In the genomic region with DNA sequence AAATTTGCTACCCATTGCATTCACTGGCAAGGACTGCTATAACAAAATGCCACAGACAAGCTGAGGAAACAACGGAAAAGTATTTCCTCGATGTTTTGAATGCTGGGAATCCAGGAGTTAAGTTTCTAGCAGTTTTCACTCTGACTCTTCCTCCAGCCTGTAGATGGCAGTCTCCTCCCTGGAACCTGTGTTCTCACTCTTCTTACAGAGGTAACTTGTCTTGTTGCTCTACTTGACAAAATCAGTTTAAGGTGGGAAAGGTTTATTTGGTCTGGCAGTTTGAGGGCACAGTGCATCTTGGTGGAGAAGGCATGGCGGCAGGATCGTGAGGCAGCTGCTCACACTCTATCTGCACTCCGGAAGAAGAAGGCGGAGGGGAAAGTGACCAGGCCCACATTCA, we compare ENCODE assay signal across 9 mouse cellular contexts.
A peak's percentile ranks its signal among the peaks of the same experiment; 100 is the strongest.
DNase-seq lines count a peak whose midpoint lies in the region; ATAC-seq and TF ChIP-seq lines count a peak whose summit lies in the region.
"Had no signal": no experiment of that assay in that cellular context is flagged by ENCODE, and none has a peak within 500 bp of the region (broad histone marks: within the 10 kb centered on the region; RNA-seq: fewer than 3 reads in every experiment).

No protein-coding gene starts in this region.

- no peak overlapping the region for H3K9ac ChIP-seq in forebrain, embryonic 15.5 days (replicated peaks)
- H3K9ac ChIP-seq: hindbrain, embryonic 15.5 days had no signal

- H3K4me2 ChIP-seq in forebrain, embryonic 15.5 days (replicated peaks) = no peak overlapping the region
- H3K4me2 ChIP-seq: hindbrain, embryonic 15.5 days had no signal

- H3K9me3 ChIP-seq in E14TG2a.4 (ENCODE audit: low read length) = no peaks in the 10 kb centered on the region
- no peaks in the 10 kb centered on the region for H3K9me3 ChIP-seq in forebrain, embryonic 15.5 days
- H3K9me3 ChIP-seq: hindbrain, embryonic 15.5 days had no signal

- no peak overlapping the region for H3K4me3 ChIP-seq in E14TG2a.4 (replicated peaks; ENCODE audit: low read length)
- H3K4me3 ChIP-seq in forebrain, embryonic 15.5 days = no peak overlapping the region
- H3K4me3 ChIP-seq: hindbrain, embryonic 15.5 days had no signal

- peak; percentile 15 for DNase-seq in CD4-positive, CD25-positive, alpha-beta regulatory T cell, adult 2 months (ENCODE audit: low read depth, low spot score)
- DNase-seq in kidney, adult 11 months = peak; percentile 16
- DNase-seq in kidney, postnatal 14 days = no peak
- peak; percentile 45 to 52 for DNase-seq in kidney, postnatal 36 days

- 73% methylated on average over 6 of the region's 6 CpGs for WGBS in forebrain, embryonic 15.5 days

- H3K36me3 ChIP-seq in E14TG2a.4 (ENCODE audit: insufficient read depth, low read length) = no peaks in the 10 kb centered on the region
- H3K36me3 ChIP-seq in forebrain, embryonic 15.5 days = no peaks in the 10 kb centered on the region
- H3K36me3 ChIP-seq: hindbrain, embryonic 15.5 days had no signal

- H3K4me1 ChIP-seq in E14TG2a.4 (replicated peaks; ENCODE audit: low read depth, low read length) = no peaks in the 10 kb centered on the region
- peaks cover 16% of the 10 kb centered on the region for H3K4me1 ChIP-seq in forebrain, embryonic 15.5 days

- H3K27me3 ChIP-seq in E14TG2a.4 (ENCODE audit: insufficient read depth, low read length) = no peaks in the 10 kb centered on the region
- no peaks in the 10 kb centered on the region for H3K27me3 ChIP-seq in forebrain, embryonic 15.5 days
- H3K27me3 ChIP-seq: hindbrain, embryonic 15.5 days had no signal

- no peak for ATAC-seq in CD4-positive, CD25-positive, alpha-beta regulatory T cell, adult 4 months
- ATAC-seq in inflammation-experienced regulatory T-cells, adult 6 months = no peak
- no peak for ATAC-seq in forebrain, embryonic 15.5 days (replicated peaks)

- peak; percentile 26 for TF ChIP-seq CTCF in E14TG2a.4 (conservative IDR thresholded peaks at IDR 0.05; ENCODE audit: low read length)

- no peak overlapping the region for H3K27ac ChIP-seq in forebrain, embryonic 15.5 days (replicated peaks)
- H3K27ac ChIP-seq: hindbrain, embryonic 15.5 days had no signal
